Mouse (Mus musculus) midbrain, postnatal 0 days (tissue): ENCODE results near the gene Foxd4. TPM values are rescaled to one million over a fixed set of nuclear protein-coding genes. Genes with fewer than 3 reads are reported as not detected.

Experiments used
- ATAC-seq: fragments of 200-750 bp; cut with Nextera tagmentation; 2 replicates; pipeline ENCODE4 v1.8.0; 2017; ENCODE audit warnings: moderate number of reproducible peaks, mild to moderate bottlenecking, moderate TSS enrichment, moderate library complexity; ENCODE audit not compliant: low FRiP score
- DNase-seq: peaks from one replicate; pipeline ENCODE4 v3.0.0-alpha.2; 2015; ENCODE audit warnings: low spot score
- H3K27ac ChIP-seq: fragments of 300-500 bp; sonication (generic); 2 replicates; pipeline ENCODE4 v1.5.1; 2014; ENCODE audit warnings: low read depth, mild to moderate bottlenecking, low read length, mixed read lengths
- H3K27me3 ChIP-seq: fragments of 300-500 bp; sonication (generic); 2 replicates; pipeline ENCODE4 v1.6.1; 2014; ENCODE audit warnings: low read length, control low read depth, mixed read lengths; ENCODE audit not compliant: insufficient read depth
- H3K36me3 ChIP-seq: fragments of 300-500 bp; sonication (generic); 2 replicates; pipeline ENCODE4 v1.6.1; 2014; ENCODE audit warnings: low read length, control low read depth, mixed read lengths; ENCODE audit not compliant: insufficient read depth
- H3K4me1 ChIP-seq: fragments of 300-500 bp; sonication (generic); 2 replicates; pipeline ENCODE4 v1.6.1; 2014; ENCODE audit warnings: mild to moderate bottlenecking, control low read depth, antibody characterized with exemption, low read length, mixed read lengths; ENCODE audit not compliant: insufficient read depth
- H3K4me2 ChIP-seq: fragments of 300-500 bp; sonication (generic); 2 replicates; pipeline ENCODE4 v1.6.1; 2014; ENCODE audit warnings: low read depth, mild to moderate bottlenecking, low read length, mixed read lengths; ENCODE audit not compliant: poor library complexity, severe bottlenecking
- H3K4me3 ChIP-seq: fragments of 300-500 bp; sonication (generic); 2 replicates; pipeline ENCODE4 v1.5.1; 2014; ENCODE audit warnings: low read depth, mild to moderate bottlenecking, low read length, moderate library complexity
- H3K9ac ChIP-seq: fragments of 300-500 bp; sonication (generic); replicated peaks from 2 replicates; pipeline ENCODE4 v1.6.1; 2014; ENCODE audit warnings: mild to moderate bottlenecking, low read length, moderate library complexity, mixed read lengths; ENCODE audit not compliant: poor library complexity, severe bottlenecking
- H3K9me3 ChIP-seq: fragments of 300-500 bp; sonication (generic); 2 replicates; pipeline ENCODE4 v1.6.1; 2016; ENCODE audit warnings: low read length, control low read depth
- CTCF ChIP-seq: IDR thresholded peaks from 2 replicates; pipeline ENCODE4 v1.5.1; 2016; ENCODE audit warnings: antibody characterized with exemption, mild to moderate bottlenecking
- WGBS: fragments of 180-500 bp; shearing (Covaris S2); extraction: QIAGEN DNeasy Blood & Tissue Kit; methylation state at CpG from one replicate; pipeline ENCODE4 v1.1.7; 2014; 5-methylcytosine and 5-hydroxymethylcytosine counted together
- polyA plus RNA-seq: library from polyadenylated mRNA; unstranded; fragments of >200 nt; fragmentation: Nextera tagmentation; extraction: Ambion mirVana; gene quantifications from 2 replicates; pipeline ENCODE4 v1.2.1, GENCODE M21; 2015
- total RNA-seq: library from RNA; depleted of rRNA; stranded (reverse); fragments of >200 nt; gene quantifications from 2 replicates; pipeline ENCODE4 v1.2.3, GENCODE M21; 2014; rRNA removed

Gene Foxd4
- total RNA-seq = not detected in 2 replicates
- polyA plus RNA-seq = not detected in 2 replicates

DNA sequence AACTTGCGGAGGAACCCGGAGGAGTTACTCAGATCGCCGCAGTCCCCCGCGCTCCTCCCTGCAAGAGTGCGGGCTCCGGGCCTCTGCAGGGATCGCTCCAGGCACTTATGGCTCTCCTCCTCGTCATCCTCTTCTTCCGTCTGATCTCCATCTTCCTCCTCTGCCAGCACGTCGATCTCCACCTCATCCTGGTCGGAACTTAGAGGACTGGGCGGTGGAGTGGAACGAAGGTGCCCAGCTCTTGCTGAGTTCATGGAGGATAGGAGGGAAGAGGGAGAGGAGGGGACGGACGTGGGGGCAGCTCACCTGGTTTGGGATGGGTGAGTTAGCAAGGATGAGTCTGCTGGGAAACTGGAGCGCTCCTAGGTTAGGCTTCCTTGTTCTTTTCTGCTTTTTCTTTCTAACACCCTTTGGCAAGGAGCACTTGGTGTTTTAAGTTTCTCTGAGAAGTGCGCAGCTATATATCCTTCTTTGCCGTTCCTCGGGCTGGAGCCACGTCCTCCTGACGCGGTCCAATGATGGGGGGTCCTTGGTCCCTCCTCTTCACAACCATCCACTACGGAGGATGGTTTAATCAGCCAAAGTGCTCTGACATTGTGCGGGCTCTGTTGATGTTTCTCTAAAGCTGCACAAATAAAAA, at the start of gene Foxd4:
Gene Foxd4 (minus strand): TSS at position 617 of the 640 bp plus-strand sequence.
- H3K27me3 ChIP-seq = peaks cover 64% of the 10 kb centered on the region
- no peak within 1 kb of the TSS for H3K9ac ChIP-seq
- ATAC-seq = no peak
- DNase-seq = no peak
- no peaks in the 10 kb centered on the region for H3K36me3 ChIP-seq
- peak within 1 kb of the TSS; percentile 54 for H3K4me2 ChIP-seq
- peaks cover 10% of the 10 kb centered on the region; the same call in 1 of the 2 replicates for H3K4me1 ChIP-seq
- no peak within 1 kb of the TSS for H3K27ac ChIP-seq
- WGBS = under 1% methylated on average over 25 of the region's 27 CpGs
- TF ChIP-seq CTCF = no peak
- H3K4me3 ChIP-seq = peak within 1 kb of the TSS; percentile 31
- no peaks in the 10 kb centered on the region for H3K9me3 ChIP-seq

DNA sequence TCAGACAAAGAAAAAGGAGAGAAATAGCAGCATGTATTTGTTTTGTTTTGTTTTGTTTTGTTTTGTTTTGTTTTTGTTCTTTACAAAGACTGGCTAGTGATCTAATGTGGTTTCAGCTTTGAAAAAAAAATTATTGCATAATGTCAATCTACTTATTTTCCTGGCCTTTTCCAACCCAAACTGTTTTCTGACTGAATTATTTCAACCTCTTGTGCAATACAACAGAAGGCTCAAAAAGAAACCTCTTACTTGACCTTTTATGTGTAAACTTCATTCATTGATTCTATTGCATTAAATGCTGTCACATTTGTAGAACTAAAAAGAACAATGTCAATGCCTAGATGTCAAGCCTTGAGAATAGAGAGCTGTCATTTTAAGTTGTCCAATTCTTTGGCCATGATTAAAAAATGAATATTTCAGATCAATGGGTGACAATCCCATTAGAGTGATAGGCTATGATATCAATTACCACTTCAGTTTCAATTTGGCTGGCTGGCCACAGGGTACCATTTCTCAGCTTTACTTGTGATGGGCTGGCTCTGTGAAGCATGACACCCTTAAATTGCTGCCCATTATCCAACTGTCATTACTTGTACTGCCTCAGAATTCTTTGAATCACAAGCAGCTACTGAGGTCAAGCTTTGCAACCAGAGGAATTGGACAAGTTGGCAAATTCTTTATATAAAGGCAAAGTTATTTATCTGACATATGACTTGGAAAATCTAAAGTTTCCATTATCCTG, 44.7 kb upstream of the Foxd4 start:
- H3K9ac ChIP-seq = no peak overlapping the region
- H3K4me2 ChIP-seq = no peak overlapping the region
- no peak for TF ChIP-seq CTCF
- H3K4me3 ChIP-seq = no peak overlapping the region
- H3K27me3 ChIP-seq = no peaks in the 10 kb centered on the region
- DNase-seq (no peak), ATAC-seq (no peak)
- H3K9me3 ChIP-seq = no peaks in the 10 kb centered on the region
- no peaks in the 10 kb centered on the region for H3K36me3 ChIP-seq
- no peak overlapping the region for H3K27ac ChIP-seq
- no peaks in the 10 kb centered on the region for H3K4me1 ChIP-seq

DNA sequence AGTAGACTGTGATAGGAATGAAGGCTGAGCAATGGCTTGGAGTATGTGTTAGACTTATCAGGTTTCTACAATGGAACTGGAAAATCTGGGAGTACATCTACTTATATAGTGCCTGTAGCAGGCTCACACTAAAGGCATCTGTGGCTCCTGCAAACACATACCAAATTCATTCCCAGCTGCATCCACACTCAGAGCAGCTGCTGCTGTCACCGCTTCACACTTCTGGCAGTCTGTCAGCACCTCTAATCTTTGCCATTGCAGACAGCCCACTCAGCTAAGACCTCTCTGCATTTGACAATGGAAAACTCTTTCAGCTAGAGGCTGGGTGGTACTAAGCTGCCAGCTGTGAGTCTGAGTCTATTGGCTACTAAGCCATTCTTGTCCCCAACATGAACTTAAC, 36.1 kb upstream of the Foxd4 start:
- H3K4me1 ChIP-seq = no peaks in the 10 kb centered on the region
- TF ChIP-seq CTCF = no peak
- no peaks in the 10 kb centered on the region for H3K36me3 ChIP-seq
- no peak for ATAC-seq
- H3K4me3 ChIP-seq = no peak overlapping the region
- H3K27me3 ChIP-seq = no peaks in the 10 kb centered on the region
- H3K9me3 ChIP-seq = no peaks in the 10 kb centered on the region
- WGBS = 32% methylated on average over 1 of the region's 1 CpGs
- H3K27ac ChIP-seq = no peak overlapping the region
- DNase-seq = peak; percentile 10
- no peak overlapping the region for H3K4me2 ChIP-seq
- H3K9ac ChIP-seq = no peak overlapping the region

DNA sequence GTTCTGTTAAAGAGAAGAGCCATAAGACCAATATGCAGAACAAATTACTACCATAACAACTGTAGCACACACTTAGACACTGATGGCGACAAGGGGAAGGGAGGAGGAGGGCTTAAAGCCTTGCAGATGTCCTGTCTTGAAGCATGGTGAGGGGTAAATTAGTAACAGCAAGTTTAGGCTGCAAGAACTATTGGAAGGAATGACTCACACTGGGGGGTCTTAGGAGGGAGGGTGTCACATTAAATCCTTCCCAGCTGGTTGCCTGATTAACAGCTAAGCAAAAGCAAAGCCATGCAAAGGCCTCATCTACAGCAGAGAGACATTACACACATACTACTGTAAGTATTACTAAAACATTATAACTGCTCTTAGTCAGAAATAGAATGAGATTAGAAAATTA, 28.0 kb upstream of the Foxd4 start:
- Histone ChIP-seq H3K27me3 (no peaks in the 10 kb centered on the region), H3K9me3 (no peaks in the 10 kb centered on the region), H3K27ac (no peak overlapping the region), H3K4me2 (no peak overlapping the region), H3K4me3 (no peak overlapping the region), H3K36me3 (no peaks in the 10 kb centered on the region), H3K4me1 (no peaks in the 10 kb centered on the region), H3K9ac (no peak overlapping the region)
- no peak for TF ChIP-seq CTCF
- DNase-seq (no peak), ATAC-seq (no peak)
- 47% methylated on average over 1 of the region's 1 CpGs for WGBS

DNA sequence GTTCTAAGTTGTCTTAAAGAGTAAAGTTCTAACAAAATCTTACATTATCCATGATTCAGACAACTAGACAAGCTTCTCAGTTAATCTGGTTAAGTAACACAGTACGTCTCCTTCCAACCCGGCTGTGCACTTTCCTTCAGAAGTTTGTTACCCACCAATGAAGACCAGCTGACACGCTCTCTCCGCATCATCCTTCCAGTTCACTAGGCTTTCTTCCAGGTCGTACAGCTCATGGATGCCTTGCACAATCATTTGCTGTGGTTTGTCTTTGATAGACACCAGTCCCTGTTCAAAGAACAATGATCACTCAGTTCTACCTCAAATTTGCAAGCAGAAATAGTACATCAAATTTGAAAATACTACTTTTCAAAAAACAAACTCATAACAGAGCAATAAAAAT, 19.9 kb upstream of the Foxd4 start:
- no peaks in the 10 kb centered on the region for H3K27me3 ChIP-seq
- H3K9ac ChIP-seq = no peak overlapping the region
- no peaks in the 10 kb centered on the region for H3K4me1 ChIP-seq
- no peak for DNase-seq
- TF ChIP-seq CTCF = no peak
- H3K4me3 ChIP-seq = no peak overlapping the region
- H3K9me3 ChIP-seq = no peaks in the 10 kb centered on the region
- ATAC-seq = no peak
- H3K4me2 ChIP-seq = no peak overlapping the region
- peaks cover 3% of the 10 kb centered on the region; the same call in 1 of the 2 replicates for H3K36me3 ChIP-seq
- H3K27ac ChIP-seq = no peak overlapping the region
- WGBS = 90% methylated on average over 5 of the region's 5 CpGs
